Mouse (Mus musculus): Measurements from ENCODE around the gene Ptpn3. TPM values are rescaled to one million over a fixed set of nuclear protein-coding genes. Genes with fewer than 3 reads are reported as not detected.

The Ptpn3 gene
- polyA plus RNA-seq, 1 experiment from 2014 or later: 9.7 TPM

DNA sequence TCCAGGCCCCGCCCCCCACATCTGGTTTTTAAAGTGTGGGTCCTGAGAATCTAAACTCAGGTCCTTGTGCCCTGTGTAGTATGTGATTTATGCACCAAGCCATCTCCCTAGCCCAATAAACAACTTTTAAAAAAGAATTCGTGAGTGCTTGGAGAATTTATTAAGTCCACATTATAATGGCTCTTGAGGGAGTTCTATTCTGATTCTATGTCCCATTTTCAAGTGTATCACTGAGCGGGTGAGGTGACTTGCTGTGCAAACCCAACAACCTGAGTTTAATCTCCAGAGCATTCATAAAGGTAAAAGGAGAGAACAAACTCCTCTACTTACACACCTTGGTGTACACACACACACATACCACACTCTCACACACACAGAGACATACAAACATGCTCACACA, 133.0 kb downstream of the Ptpn3 start:
- H3K36me3 ChIP-seq (ENCODE audit: control insufficient read depth, insufficient read depth, low read length): no peaks in the 10 kb centered on the region

DNA sequence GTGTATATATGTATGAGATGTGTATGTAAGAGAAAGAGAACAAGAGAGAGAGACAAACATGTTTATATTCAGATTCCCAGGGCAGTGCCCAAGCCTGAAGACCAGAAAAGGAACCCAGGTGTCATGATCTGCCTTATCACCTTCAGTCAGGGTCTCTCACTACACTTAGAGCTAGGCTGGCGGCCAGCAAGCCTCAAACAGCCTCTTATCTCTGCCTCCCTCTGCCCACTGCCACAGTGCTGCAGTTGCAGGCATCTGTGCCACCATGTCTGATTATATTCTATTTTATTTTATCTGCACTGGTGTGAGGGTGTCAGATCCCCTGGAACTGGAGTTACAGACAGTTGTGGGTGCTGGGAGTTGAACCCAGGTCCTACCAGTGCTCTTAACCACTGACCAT, 133.4 kb downstream of the Ptpn3 start:
- no peak overlapping the region for H3K4me3 ChIP-seq (ENCODE audit: low read depth, low read length)
- 57% methylated on average over 1 of the region's 1 CpGs for WGBS
- H3K36me3 ChIP-seq (ENCODE audit: control insufficient read depth, insufficient read depth, low read length): no peaks in the 10 kb centered on the region
- no peaks in the 10 kb centered on the region for H3K27me3 ChIP-seq (replicated peaks; ENCODE audit: control insufficient read depth, insufficient read depth, low read length)
- no peak overlapping the region for H3K27ac ChIP-seq (ENCODE audit: low read depth)
- no peaks in the 10 kb centered on the region for H3K4me1 ChIP-seq (replicated peaks; ENCODE audit: control insufficient read depth, insufficient read depth, low read length)
- H3K9me3 ChIP-seq (ENCODE audit: control insufficient read depth, low read length): no peaks in the 10 kb centered on the region
- ATAC-seq (replicated peaks; ENCODE audit: low FRiP score, low TSS enrichment, low read depth) (no peak), DNase-seq (ENCODE audit: low spot score) (no peak)
- H3K9ac ChIP-seq (ENCODE audit: low read length): no peak overlapping the region
- no peak overlapping the region for H3K4me2 ChIP-seq (ENCODE audit: low read length)

More for the DNA sequence above, 133.0 kb downstream of the Ptpn3 start:
- ATAC-seq (replicated peaks; ENCODE audit: low FRiP score, low TSS enrichment, low read depth) (no peak), DNase-seq (ENCODE audit: low spot score) (no peak)
- Histone ChIP-seq H3K4me3 (ENCODE audit: low read depth, low read length) (no peak overlapping the region), H3K4me1 (replicated peaks; ENCODE audit: control insufficient read depth, insufficient read depth, low read length) (no peaks in the 10 kb centered on the region), H3K9ac (ENCODE audit: low read length) (no peak overlapping the region), H3K9me3 (ENCODE audit: control insufficient read depth, low read length) (no peaks in the 10 kb centered on the region), H3K4me2 (ENCODE audit: low read length) (no peak overlapping the region), H3K27me3 (replicated peaks; ENCODE audit: control insufficient read depth, insufficient read depth, low read length) (no peaks in the 10 kb centered on the region), H3K27ac (ENCODE audit: low read depth) (no peak overlapping the region)
- WGBS: 75% methylated on average over 3 of the region's 3 CpGs

DNA sequence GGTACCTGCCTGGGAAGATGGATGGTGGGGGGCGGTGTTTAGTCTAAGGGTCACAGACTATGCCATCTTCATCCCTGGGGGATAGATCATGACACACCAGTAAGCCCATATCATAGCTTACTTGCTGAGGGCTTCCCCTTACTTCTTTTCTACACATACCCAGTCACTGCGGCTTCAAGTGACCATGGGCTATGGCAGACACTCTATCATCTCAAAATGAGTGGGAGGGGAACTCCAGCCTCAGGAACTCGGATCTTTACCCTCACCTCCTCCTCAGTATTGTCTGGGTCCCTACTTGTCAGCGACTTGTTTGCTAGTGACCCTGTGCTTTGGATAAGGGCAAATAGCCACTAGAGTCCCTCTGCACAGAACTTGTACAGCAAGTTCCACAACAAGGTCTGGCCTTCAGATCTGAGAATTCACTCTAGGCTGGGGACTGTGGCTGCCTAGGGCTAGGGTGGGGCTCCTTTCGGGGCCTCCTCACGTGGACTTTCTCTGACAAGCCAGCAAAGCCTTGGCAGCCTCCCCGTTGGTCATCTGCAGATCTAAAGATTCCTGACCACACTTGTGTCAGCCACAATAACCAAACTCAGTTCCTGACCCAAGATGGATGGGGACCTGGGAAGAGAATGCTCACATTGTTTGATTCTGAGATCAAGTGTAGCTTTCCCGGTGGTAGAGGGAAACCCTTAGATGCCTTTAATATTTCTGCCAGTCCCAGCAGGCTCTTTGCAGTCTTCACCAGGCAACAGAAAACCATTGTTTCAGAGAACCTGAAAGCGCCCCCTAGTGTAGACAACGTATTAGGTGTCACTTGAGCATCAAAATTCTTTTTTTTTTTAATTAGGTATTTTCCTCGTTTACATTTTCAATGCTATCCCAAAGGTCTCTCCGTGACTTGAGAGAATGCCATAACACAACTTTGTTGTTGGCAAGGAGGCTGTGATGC, 134.4 kb downstream of the Ptpn3 start:
- Histone ChIP-seq H3K4me3 (ENCODE audit: low read depth, low read length) (no peak overlapping the region), H3K4me2 (ENCODE audit: low read length) (no peak overlapping the region), H3K9me3 (ENCODE audit: control insufficient read depth, low read length) (no peaks in the 10 kb centered on the region), H3K27me3 (replicated peaks; ENCODE audit: control insufficient read depth, insufficient read depth, low read length) (no peaks in the 10 kb centered on the region), H3K9ac (ENCODE audit: low read length) (no peak overlapping the region), H3K4me1 (replicated peaks; ENCODE audit: control insufficient read depth, insufficient read depth, low read length) (no peaks in the 10 kb centered on the region), H3K36me3 (ENCODE audit: control insufficient read depth, insufficient read depth, low read length) (no peaks in the 10 kb centered on the region), H3K27ac (ENCODE audit: low read depth) (peak overlapping the region; percentile 28; the same call in 1 of the 2 replicates)
- DNase-seq (ENCODE audit: low spot score): no peak
- WGBS: 52% methylated on average over 12 of the region's 12 CpGs
- no peak; the same call in 1 of the 2 replicates for ATAC-seq (replicated peaks; ENCODE audit: low FRiP score, low TSS enrichment, low read depth)

DNA sequence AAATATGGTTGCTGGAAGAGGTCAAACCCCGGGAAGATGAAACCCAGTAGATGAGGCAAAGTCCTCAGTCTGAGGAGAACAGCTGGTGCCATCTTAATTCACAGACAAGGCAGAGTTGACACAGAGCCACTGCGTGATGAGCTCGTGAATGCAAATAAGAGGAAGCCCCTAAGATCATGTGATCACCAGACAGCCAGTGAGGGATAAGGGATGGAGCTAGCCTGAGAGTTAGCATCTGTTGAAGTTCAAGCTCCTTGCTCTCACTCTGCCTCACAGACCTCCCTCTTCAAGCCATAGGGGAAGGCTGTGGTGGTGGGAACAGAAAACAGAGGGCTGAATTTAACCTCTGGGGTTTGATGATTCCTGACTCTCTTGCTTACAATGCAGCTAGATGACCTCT, 136.0 kb downstream of the Ptpn3 start:
- H3K9me3 ChIP-seq (ENCODE audit: control insufficient read depth, low read length): no peaks in the 10 kb centered on the region
- no peak overlapping the region for H3K9ac ChIP-seq (ENCODE audit: low read length)
- no peak overlapping the region for H3K4me2 ChIP-seq (ENCODE audit: low read length)
- ATAC-seq (replicated peaks; ENCODE audit: low FRiP score, low TSS enrichment, low read depth): no peak
- 41% methylated on average over 3 of the region's 3 CpGs for WGBS
- no peaks in the 10 kb centered on the region for H3K4me1 ChIP-seq (replicated peaks; ENCODE audit: control insufficient read depth, insufficient read depth, low read length)
- no peak overlapping the region for H3K27ac ChIP-seq (ENCODE audit: low read depth)
- DNase-seq (ENCODE audit: low spot score): no peak
- H3K4me3 ChIP-seq (ENCODE audit: low read depth, low read length): no peak overlapping the region
- H3K27me3 ChIP-seq (replicated peaks; ENCODE audit: control insufficient read depth, insufficient read depth, low read length): no peaks in the 10 kb centered on the region
- no peaks in the 10 kb centered on the region for H3K36me3 ChIP-seq (ENCODE audit: control insufficient read depth, insufficient read depth, low read length)

DNA sequence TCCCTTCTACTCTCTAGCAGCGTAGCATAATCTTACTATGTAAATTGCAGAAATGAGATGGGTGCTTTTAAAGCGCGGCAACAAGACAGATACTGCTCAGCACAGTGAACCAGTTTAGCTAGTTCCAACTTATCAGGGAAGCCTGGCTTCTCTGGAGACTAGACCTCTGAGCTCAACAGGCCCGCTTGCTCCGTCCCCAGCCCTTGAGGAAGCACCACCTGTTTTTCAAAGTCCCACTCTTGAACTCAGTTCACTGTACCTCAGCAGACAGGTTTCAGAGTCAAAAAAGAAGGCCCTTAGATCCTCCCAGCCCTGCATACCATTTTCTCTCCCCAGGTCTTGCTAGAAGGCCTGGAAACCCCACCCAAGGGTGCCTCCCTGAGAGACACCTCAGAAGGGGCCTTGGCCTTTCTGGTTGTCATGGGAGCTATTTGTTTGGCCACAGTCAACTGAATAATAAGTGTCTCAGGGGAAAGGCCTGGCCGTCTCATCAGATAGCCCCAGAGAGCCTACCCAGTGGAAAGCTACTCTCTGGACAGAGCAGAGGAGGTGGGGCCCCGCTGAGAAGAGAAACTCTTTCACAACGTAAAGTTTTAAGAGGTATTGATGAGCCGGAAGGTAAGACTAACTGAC, 136.9 kb downstream of the Ptpn3 start:
- H3K9me3 ChIP-seq (ENCODE audit: control insufficient read depth, low read length): no peaks in the 10 kb centered on the region
- DNase-seq (ENCODE audit: low spot score) (no peak), ATAC-seq (replicated peaks; ENCODE audit: low FRiP score, low TSS enrichment, low read depth) (no peak)
- 0 out of 2 replicates have a peak overlapping the region, but pooled peaks have one; percentile 18 for H3K27ac ChIP-seq (ENCODE audit: low read depth)
- no peaks in the 10 kb centered on the region for H3K36me3 ChIP-seq (ENCODE audit: control insufficient read depth, insufficient read depth, low read length)
- no peak overlapping the region for H3K4me2 ChIP-seq (ENCODE audit: low read length)
- 79% methylated on average over 9 of the region's 9 CpGs for WGBS
- no peak overlapping the region for H3K9ac ChIP-seq (ENCODE audit: low read length)
- H3K4me3 ChIP-seq (ENCODE audit: low read depth, low read length): no peak overlapping the region
- H3K4me1 ChIP-seq (replicated peaks; ENCODE audit: control insufficient read depth, insufficient read depth, low read length): no peaks in the 10 kb centered on the region
- no peaks in the 10 kb centered on the region for H3K27me3 ChIP-seq (replicated peaks; ENCODE audit: control insufficient read depth, insufficient read depth, low read length)

DNA sequence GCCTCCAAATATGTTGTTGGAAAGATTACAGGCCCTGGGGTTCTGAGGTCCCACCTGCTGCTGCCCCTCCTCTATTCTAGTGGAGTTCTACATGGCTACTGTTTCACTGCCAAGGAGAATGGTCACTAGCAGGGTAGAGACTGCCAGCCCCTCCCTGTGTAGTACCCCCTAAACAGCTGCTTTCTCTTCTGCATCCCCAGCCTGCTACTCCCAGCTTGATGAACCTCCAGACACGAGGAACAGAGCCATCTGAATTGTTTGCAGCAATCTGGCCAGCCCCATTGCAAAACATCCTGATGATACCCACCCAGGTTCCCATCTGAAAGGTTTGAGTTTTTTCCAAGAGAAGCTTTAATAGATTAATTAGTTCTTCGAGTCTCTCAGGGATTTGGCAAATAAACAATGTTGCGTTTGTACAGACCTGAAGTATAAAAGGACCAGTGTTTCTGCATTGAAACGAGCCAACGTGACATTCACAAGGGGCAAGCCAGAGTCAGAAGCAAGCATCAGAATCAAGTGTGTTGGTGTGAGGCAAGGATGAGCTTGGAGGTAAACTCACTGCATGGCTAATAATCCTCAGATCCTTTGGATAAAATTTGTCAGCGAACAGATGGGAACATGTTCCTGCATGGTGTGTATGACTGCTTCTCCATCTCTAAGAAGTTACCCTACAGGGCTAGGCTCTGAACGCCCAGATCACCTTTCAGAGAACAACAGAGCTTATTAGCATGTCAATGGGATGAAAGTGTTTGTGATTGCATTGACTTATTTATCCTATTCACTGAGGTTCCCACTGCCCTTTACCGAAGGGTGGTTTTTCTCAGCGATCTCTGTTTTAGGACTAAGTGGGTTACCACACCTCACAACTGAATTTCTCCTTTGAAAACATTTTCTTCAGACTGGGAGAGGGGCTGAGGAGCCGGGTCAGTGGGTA, 138.6 kb downstream of the Ptpn3 start:
- Histone ChIP-seq H3K9ac (ENCODE audit: low read length) (no peak overlapping the region), H3K4me1 (replicated peaks; ENCODE audit: control insufficient read depth, insufficient read depth, low read length) (no peaks in the 10 kb centered on the region), H3K36me3 (ENCODE audit: control insufficient read depth, insufficient read depth, low read length) (no peaks in the 10 kb centered on the region), H3K4me2 (ENCODE audit: low read length) (no peak overlapping the region), H3K27ac (ENCODE audit: low read depth) (no peak overlapping the region), H3K27me3 (replicated peaks; ENCODE audit: control insufficient read depth, insufficient read depth, low read length) (no peaks in the 10 kb centered on the region), H3K9me3 (ENCODE audit: control insufficient read depth, low read length) (no peaks in the 10 kb centered on the region), H3K4me3 (ENCODE audit: low read depth, low read length) (no peak overlapping the region)
- 46% methylated on average over 10 of the region's 10 CpGs for WGBS
- DNase-seq (ENCODE audit: low spot score) (no peak), ATAC-seq (replicated peaks; ENCODE audit: low FRiP score, low TSS enrichment, low read depth) (no peak)

DNA sequence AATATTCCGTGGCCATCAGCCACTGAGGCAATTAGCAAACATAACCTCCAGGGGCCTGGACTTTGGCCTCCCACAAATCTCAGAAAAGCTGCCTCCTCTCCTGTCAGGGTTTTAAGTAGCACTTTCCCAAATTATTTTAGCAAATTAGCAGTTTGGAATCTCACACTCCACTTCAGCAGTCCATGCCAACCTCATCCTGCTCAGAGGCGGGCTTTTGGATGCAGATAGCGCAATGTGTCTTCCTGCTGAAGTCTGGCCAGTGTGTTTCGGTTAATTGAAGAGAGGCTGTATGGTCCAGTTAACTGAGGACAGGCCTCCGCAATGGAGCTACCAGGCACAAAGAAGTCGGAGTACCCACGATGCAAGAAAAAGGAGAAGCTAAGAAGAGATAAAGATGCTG, 141.1 kb downstream of the Ptpn3 start:
- Histone ChIP-seq H3K27ac (ENCODE audit: low read depth) (no peak overlapping the region), H3K4me2 (ENCODE audit: low read length) (no peak overlapping the region), H3K27me3 (replicated peaks; ENCODE audit: control insufficient read depth, insufficient read depth, low read length) (no peaks in the 10 kb centered on the region), H3K9me3 (ENCODE audit: control insufficient read depth, low read length) (no peaks in the 10 kb centered on the region), H3K4me1 (replicated peaks; ENCODE audit: control insufficient read depth, insufficient read depth, low read length) (no peaks in the 10 kb centered on the region), H3K9ac (ENCODE audit: low read length) (no peak overlapping the region), H3K36me3 (ENCODE audit: control insufficient read depth, insufficient read depth, low read length) (no peaks in the 10 kb centered on the region), H3K4me3 (ENCODE audit: low read depth, low read length) (no peak overlapping the region)
- DNase-seq (ENCODE audit: low spot score): no peak
- no peak for ATAC-seq (replicated peaks; ENCODE audit: low FRiP score, low TSS enrichment, low read depth)
- 81% methylated on average over 7 of the region's 7 CpGs for WGBS

DNA sequence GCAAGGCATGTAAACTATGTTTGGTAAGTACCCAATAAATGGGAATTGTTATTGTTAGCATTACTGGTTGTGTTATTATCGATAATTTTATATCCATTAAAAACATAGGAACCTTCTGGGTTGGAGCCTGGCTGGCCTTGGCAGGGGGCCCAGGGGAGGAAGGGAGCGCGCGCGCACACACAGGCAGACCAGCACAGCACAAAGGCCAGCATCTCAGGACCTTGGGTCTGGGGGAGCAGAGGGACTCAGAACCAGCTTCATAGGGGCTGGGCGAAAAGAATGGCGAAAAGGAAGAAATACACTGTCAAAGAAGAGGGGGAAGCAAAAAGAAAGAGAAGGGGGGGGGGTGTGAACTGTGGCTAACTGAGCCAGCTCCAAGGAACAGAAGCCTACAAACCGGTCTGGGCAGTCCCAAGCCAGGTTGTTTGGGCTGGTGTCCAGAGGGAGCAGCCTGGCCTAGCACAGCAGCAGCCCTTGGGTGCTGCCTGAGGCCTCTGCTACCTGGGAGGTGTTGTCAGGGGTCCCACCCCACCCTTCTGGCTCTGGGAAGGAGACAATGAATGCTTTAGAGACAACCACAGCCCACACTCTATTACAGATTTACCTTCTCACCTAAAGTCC, 145.0 kb downstream of the Ptpn3 start:
- ATAC-seq (replicated peaks; ENCODE audit: low FRiP score, low TSS enrichment, low read depth): 0 out of 2 replicates have a peak, but pooled peaks have one; percentile 51
- H3K9me3 ChIP-seq (ENCODE audit: control insufficient read depth, low read length): no peaks in the 10 kb centered on the region
- no peak overlapping the region for H3K4me3 ChIP-seq (ENCODE audit: low read depth, low read length)
- WGBS: 77% methylated on average over 8 of the region's 8 CpGs
- H3K4me2 ChIP-seq (ENCODE audit: low read length): no peak overlapping the region
- no peaks in the 10 kb centered on the region for H3K36me3 ChIP-seq (ENCODE audit: control insufficient read depth, insufficient read depth, low read length)
- DNase-seq (ENCODE audit: low spot score): no peak
- peaks cover 10% of the 10 kb centered on the region; the same call in 1 of the 2 replicates for H3K4me1 ChIP-seq (replicated peaks; ENCODE audit: control insufficient read depth, insufficient read depth, low read length)
- H3K9ac ChIP-seq (ENCODE audit: low read length): no peak overlapping the region
- peak overlapping the region; percentile 14; the same call in 1 of the 2 replicates for H3K27ac ChIP-seq (ENCODE audit: low read depth)
- no peaks in the 10 kb centered on the region for H3K27me3 ChIP-seq (replicated peaks; ENCODE audit: control insufficient read depth, insufficient read depth, low read length)

All from intestine, embryonic 14.5 days (tissue).